Mouse (Mus musculus): ENCODE results near the gene C130032M10Rik. TPM values are rescaled to one million over a fixed set of nuclear protein-coding genes. Genes with fewer than 3 reads are reported as not detected.

C130032M10Rik gene
- polyA plus RNA-seq, 1 experiment from 2014 or later, result not detected

DNA sequence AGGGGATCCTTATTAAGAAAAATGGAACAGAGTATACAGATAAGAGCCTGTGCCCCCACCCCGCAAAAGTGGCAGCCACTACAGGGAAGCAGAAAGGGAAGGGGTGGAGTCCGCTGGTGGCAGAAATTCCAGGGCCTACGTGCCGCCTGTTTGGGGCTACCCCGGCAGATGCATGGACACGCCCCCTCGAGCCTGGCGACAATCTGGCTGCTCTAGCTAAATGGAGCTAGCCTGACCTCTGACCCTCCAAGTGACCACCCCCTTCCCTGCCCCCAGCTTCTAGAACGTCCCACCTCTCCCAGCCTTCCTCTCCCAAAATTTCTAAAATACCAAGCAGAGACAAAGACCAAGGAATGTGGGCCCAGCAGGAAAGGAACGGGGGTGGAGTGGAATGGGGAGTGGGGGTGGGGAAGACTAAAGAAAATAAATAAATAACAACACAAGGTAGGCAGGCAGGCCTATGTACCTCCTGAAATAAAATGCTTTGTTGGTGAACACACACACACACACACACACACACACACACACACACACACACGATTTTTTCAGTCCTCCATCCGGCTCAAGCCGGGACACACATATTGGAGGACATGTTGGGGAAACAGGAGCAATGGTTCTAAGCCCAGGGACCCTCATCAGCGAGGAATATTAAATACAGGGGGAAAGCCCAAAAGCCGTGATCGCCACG, 12.6 kb downstream of the C130032M10Rik start:
- WGBS, result 26% methylated on average over 17 of the region's 17 CpGs
- no peak for ATAC-seq
- Histone ChIP-seq H3K4me3 (ENCODE audit: low read depth, low read length) (no peak overlapping the region), H3K27ac (ENCODE audit: low read depth, low read length) (no peak overlapping the region), H3K36me3 (ENCODE audit: control insufficient read depth, insufficient read depth) (no peaks in the 10 kb centered on the region), H3K27me3 (replicated peaks; ENCODE audit: control insufficient read depth, insufficient read depth, low read length) (no peaks in the 10 kb centered on the region), H3K4me1 (replicated peaks; ENCODE audit: control insufficient read depth, insufficient read depth, low read length) (0 out of 2 replicates have a peak, but pooled peaks cover 4% of the 10 kb centered on the region), H3K9me3 (ENCODE audit: control insufficient read depth) (no peaks in the 10 kb centered on the region), H3K9ac (ENCODE audit: low read depth, low read length) (no peak overlapping the region), H3K4me2 (replicated peaks; ENCODE audit: low read depth) (peak overlapping the region; percentile 61)
- TF ChIP-seq CTCF (IDR thresholded peaks at IDR 0.05; ENCODE audit: low read depth), result no peak

DNA sequence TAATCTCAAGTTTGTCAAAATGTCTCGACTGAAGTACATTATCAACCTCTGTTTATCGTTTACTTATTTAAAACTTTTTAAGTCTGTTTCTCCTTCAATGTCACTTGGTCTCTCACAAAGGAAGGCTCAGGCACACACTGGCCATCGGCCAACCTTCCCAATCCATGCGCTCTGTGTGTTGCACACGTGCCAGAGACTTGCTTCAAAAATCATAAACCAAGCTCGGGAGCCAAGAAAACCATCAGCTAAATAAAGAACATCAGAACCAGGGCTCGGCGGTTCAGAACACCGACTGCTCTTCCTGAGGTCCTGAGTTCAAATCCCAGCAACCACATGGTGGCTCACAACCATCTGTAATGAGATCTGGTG, 13.2 kb downstream of the C130032M10Rik start:
- no peak for TF ChIP-seq CTCF (IDR thresholded peaks at IDR 0.05; ENCODE audit: low read depth)
- H3K9ac ChIP-seq (ENCODE audit: low read depth, low read length), result no peak overlapping the region
- no peaks in the 10 kb centered on the region for H3K9me3 ChIP-seq (ENCODE audit: control insufficient read depth)
- no peaks in the 10 kb centered on the region for H3K27me3 ChIP-seq (replicated peaks; ENCODE audit: control insufficient read depth, insufficient read depth, low read length)
- no peaks in the 10 kb centered on the region for H3K36me3 ChIP-seq (ENCODE audit: control insufficient read depth, insufficient read depth)
- no peak overlapping the region for H3K27ac ChIP-seq (ENCODE audit: low read depth, low read length)
- H3K4me1 ChIP-seq (replicated peaks; ENCODE audit: control insufficient read depth, insufficient read depth, low read length), result 0 out of 2 replicates have a peak, but pooled peaks cover 4% of the 10 kb centered on the region
- ATAC-seq, result no peak
- 47% methylated on average over 9 of the region's 9 CpGs for WGBS
- no peak overlapping the region for H3K4me3 ChIP-seq (ENCODE audit: low read depth, low read length)
- H3K4me2 ChIP-seq (replicated peaks; ENCODE audit: low read depth), result no peak overlapping the region

DNA sequence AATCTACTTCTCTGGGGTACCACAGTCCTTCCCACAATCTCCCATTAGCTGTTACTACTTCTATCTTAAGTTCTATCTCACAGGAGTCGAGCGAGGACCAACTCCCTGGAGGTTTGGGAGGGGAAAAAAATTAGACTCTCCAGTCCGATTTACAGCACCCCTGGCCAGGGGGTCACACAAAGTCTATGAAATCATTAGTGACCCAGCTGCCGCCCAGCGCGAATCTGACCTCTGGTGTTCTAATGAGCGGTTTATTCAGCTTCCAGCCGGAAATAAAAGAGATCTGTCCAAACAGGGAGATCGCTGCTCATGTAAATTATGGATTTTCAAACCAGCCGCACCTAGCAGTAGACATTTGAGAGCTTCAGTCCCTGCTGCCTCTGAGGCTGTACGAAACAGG, 15.8 kb downstream of the C130032M10Rik start:
- H3K4me2 ChIP-seq (replicated peaks; ENCODE audit: low read depth), result no peak overlapping the region
- 40% methylated on average over 11 of the region's 11 CpGs for WGBS
- no peaks in the 10 kb centered on the region for H3K27me3 ChIP-seq (replicated peaks; ENCODE audit: control insufficient read depth, insufficient read depth, low read length)
- H3K4me1 ChIP-seq (replicated peaks; ENCODE audit: control insufficient read depth, insufficient read depth, low read length), result 0 out of 2 replicates have a peak, but pooled peaks cover 4% of the 10 kb centered on the region
- no peak for ATAC-seq
- H3K36me3 ChIP-seq (ENCODE audit: control insufficient read depth, insufficient read depth), result no peaks in the 10 kb centered on the region
- no peak overlapping the region for H3K4me3 ChIP-seq (ENCODE audit: low read depth, low read length)
- H3K9me3 ChIP-seq (ENCODE audit: control insufficient read depth), result no peaks in the 10 kb centered on the region
- H3K9ac ChIP-seq (ENCODE audit: low read depth, low read length), result no peak overlapping the region
- TF ChIP-seq CTCF (IDR thresholded peaks at IDR 0.05; ENCODE audit: low read depth), result no peak
- H3K27ac ChIP-seq (ENCODE audit: low read depth, low read length), result no peak overlapping the region

- no peak overlapping the region for H3K9ac ChIP-seq (ENCODE audit: low read depth, low read length)
- 0 out of 2 replicates have a peak, but pooled peaks cover 3% of the 10 kb centered on the region for H3K4me1 ChIP-seq (replicated peaks; ENCODE audit: control insufficient read depth, insufficient read depth, low read length)
- WGBS, result 66% methylated on average over 4 of the region's 4 CpGs
- no peak for TF ChIP-seq CTCF (IDR thresholded peaks at IDR 0.05; ENCODE audit: low read depth)
- H3K4me3 ChIP-seq (ENCODE audit: low read depth, low read length), result no peak overlapping the region
- peak; percentile 47; the same call in 1 of the 2 replicates for ATAC-seq
- H3K4me2 ChIP-seq (replicated peaks; ENCODE audit: low read depth), result no peak overlapping the region
- no peaks in the 10 kb centered on the region for H3K9me3 ChIP-seq (ENCODE audit: control insufficient read depth)
- no peaks in the 10 kb centered on the region for H3K27me3 ChIP-seq (replicated peaks; ENCODE audit: control insufficient read depth, insufficient read depth, low read length)
- H3K36me3 ChIP-seq (ENCODE audit: control insufficient read depth, insufficient read depth), result no peaks in the 10 kb centered on the region
- no peak overlapping the region for H3K27ac ChIP-seq (ENCODE audit: low read depth, low read length)
These were observed 18.4 kb downstream of the C130032M10Rik start for GRCm38 (mm10) chr9:114533848-114534247.

DNA sequence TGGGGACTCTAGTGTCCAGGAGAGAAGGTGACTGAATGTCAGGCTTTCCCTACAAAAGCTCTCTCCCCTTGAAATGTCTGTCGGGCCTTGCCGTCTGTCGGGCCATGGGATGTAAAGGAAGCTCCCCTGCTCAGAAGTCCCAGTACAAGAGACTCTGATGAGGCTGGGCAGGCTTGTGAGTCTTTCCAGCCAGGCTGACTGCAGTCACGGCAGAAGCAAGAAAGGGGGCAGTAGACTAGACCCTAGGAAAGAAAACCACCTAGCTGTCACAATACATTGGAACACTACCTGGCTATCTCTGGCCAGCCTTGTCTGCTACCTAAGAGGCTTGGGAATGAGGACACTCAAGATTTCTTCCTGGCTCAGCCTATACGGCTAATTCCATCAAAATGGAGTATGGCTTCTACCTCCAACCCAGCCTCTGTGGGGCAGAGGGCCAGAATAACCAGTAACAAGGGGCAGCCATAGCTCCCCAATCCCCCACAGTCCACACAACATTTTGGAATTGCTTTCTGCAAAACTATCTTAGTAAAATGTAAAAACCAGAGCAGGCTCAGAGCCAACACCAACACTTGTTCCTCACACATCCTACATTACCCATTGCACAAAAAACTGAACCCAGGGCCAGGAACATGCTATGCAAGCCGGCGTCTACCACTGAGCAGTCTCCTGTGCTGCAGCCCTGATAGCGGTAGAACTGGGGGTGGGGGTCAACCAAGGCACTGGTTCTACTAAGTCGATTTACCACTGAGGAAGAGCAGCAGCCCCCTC, 19.4 kb downstream of the C130032M10Rik start:
- Histone ChIP-seq H3K9me3 (ENCODE audit: control insufficient read depth) (no peaks in the 10 kb centered on the region), H3K27me3 (replicated peaks; ENCODE audit: control insufficient read depth, insufficient read depth, low read length) (no peaks in the 10 kb centered on the region), H3K9ac (ENCODE audit: low read depth, low read length) (no peak overlapping the region), H3K36me3 (ENCODE audit: control insufficient read depth, insufficient read depth) (no peaks in the 10 kb centered on the region), H3K27ac (ENCODE audit: low read depth, low read length) (no peak overlapping the region; the same call in 1 of the 2 replicates), H3K4me2 (replicated peaks; ENCODE audit: low read depth) (no peak overlapping the region), H3K4me1 (replicated peaks; ENCODE audit: control insufficient read depth, insufficient read depth, low read length) (0 out of 2 replicates have a peak, but pooled peaks cover 3% of the 10 kb centered on the region), H3K4me3 (ENCODE audit: low read depth, low read length) (no peak overlapping the region)
- peak; percentile 29; the same call in 1 of the 2 replicates for TF ChIP-seq CTCF (IDR thresholded peaks at IDR 0.05; ENCODE audit: low read depth)
- 82% methylated on average over 9 of the region's 9 CpGs for WGBS
- ATAC-seq, result no peak

- Histone ChIP-seq H3K4me1 (replicated peaks; ENCODE audit: control insufficient read depth, insufficient read depth, low read length) (0 out of 2 replicates have a peak, but pooled peaks cover 7% of the 10 kb centered on the region), H3K4me3 (ENCODE audit: low read depth, low read length) (no peak overlapping the region), H3K9me3 (ENCODE audit: control insufficient read depth) (no peaks in the 10 kb centered on the region), H3K4me2 (replicated peaks; ENCODE audit: low read depth) (no peak overlapping the region), H3K27ac (ENCODE audit: low read depth, low read length) (no peak overlapping the region), H3K9ac (ENCODE audit: low read depth, low read length) (no peak overlapping the region), H3K36me3 (ENCODE audit: control insufficient read depth, insufficient read depth) (no peaks in the 10 kb centered on the region), H3K27me3 (replicated peaks; ENCODE audit: control insufficient read depth, insufficient read depth, low read length) (no peaks in the 10 kb centered on the region)
- no peak for ATAC-seq
- WGBS, result 46% methylated on average over 2 of the region's 2 CpGs
- TF ChIP-seq CTCF (IDR thresholded peaks at IDR 0.05; ENCODE audit: low read depth), result no peak
These were observed 21.1 kb downstream of the C130032M10Rik start for GRCm38 (mm10) chr9:114536628-114537027.
